Mouse (Mus musculus) forebrain, embryonic 13.5 days (tissue): ENCODE results near the gene Gimap8. TPM values are rescaled to one million over a fixed set of nuclear protein-coding genes. Genes with fewer than 3 reads are reported as not detected.
A peak's percentile ranks its signal among the peaks of the same experiment; 100 is the strongest.

Experiments
- ATAC-seq: fragments of 200-750 bp; cut with Nextera tagmentation; 2 replicates; pipeline ENCODE4 v1.8.0; 2017
- H3K27ac ChIP-seq: fragments of 300-500 bp; sonication (generic); 2 replicates; pipeline ENCODE4 v1.5.1; 2015; ENCODE audit warnings: inconsistent platforms, mild to moderate bottlenecking, moderate library complexity
- H3K27me3 ChIP-seq: fragments of 300-500 bp; sonication (generic); 2 replicates; pipeline ENCODE4 v1.6.1; 2015; ENCODE audit warnings: mild to moderate bottlenecking, inconsistent platforms
- H3K36me3 ChIP-seq: fragments of 300-500 bp; sonication (generic); 2 replicates; pipeline ENCODE4 v1.6.1; 2015; ENCODE audit warnings: mild to moderate bottlenecking, inconsistent platforms; ENCODE audit not compliant: poor library complexity, severe bottlenecking
- H3K4me1 ChIP-seq: fragments of 300-500 bp; sonication (generic); 2 replicates; pipeline ENCODE4 v1.6.1; 2015; ENCODE audit warnings: inconsistent platforms
- H3K4me2 ChIP-seq: fragments of 300-500 bp; sonication (generic); 2 replicates; pipeline ENCODE4 v1.6.1; 2015; ENCODE audit warnings: inconsistent platforms, mild to moderate bottlenecking, moderate library complexity
- H3K4me3 ChIP-seq: fragments of 300-500 bp; sonication (generic); 2 replicates; pipeline ENCODE4 v1.5.1; 2015; ENCODE audit warnings: mild to moderate bottlenecking, inconsistent platforms
- H3K9ac ChIP-seq: fragments of 300-500 bp; sonication (generic); 2 replicates; pipeline ENCODE4 v1.6.1; 2015; ENCODE audit warnings: mild to moderate bottlenecking, inconsistent platforms
- H3K9me3 ChIP-seq: fragments of 300-500 bp; sonication (generic); replicated peaks from 2 replicates; pipeline ENCODE4 v1.6.1; 2016; ENCODE audit warnings: inconsistent platforms
- WGBS: fragments of 180-500 bp; shearing (Covaris S2); methylation state at CpG from one replicate; pipeline ENCODE4 v1.1.7; 2015; 5-methylcytosine and 5-hydroxymethylcytosine counted together
- polyA plus RNA-seq: library from polyadenylated mRNA; unstranded; fragments of >200 nt; fragmentation: Nextera tagmentation; extraction: Ambion mirVana; gene quantifications from 2 replicates; pipeline ENCODE4 v1.2.1, GENCODE M21; 2015

Gimap8 gene
- polyA plus RNA-seq, 1 experiment from 2014 or later, result 0.28 TPM

- no peak overlapping the region for H3K4me3 ChIP-seq
- H3K4me1 ChIP-seq, result no peaks in the 10 kb centered on the region
- 17% methylated on average over 4 of the region's 4 CpGs for WGBS
- H3K27ac ChIP-seq, result no peak overlapping the region
- no peak overlapping the region for H3K9ac ChIP-seq
- no peaks in the 10 kb centered on the region for H3K9me3 ChIP-seq
- H3K4me2 ChIP-seq, result no peak overlapping the region
- no peaks in the 10 kb centered on the region for H3K27me3 ChIP-seq
- H3K36me3 ChIP-seq, result no peaks in the 10 kb centered on the region
- ATAC-seq, result peak; percentile 63; the same call in 1 of the 2 replicates
Observed at GRCm38 (mm10) chr6:48642764-48643292, 4.2 kb upstream of the Gimap8 start.

GRCm38 (mm10) chr6:48645660-48646308, 1.2 kb upstream of the Gimap8 start:
- Histone ChIP-seq H3K4me1 (no peaks in the 10 kb centered on the region), H3K9ac (no peak overlapping the region), H3K4me3 (no peak overlapping the region), H3K27ac (no peak overlapping the region), H3K4me2 (no peak overlapping the region), H3K36me3 (no peaks in the 10 kb centered on the region), H3K27me3 (no peaks in the 10 kb centered on the region), H3K9me3 (no peaks in the 10 kb centered on the region)
- 12% methylated on average over 12 of the region's 12 CpGs for WGBS
- no peak for ATAC-seq

GRCm38 (mm10) chr6:48646309-48646690, 734 bp upstream of the Gimap8 start:
- Histone ChIP-seq H3K4me2 (no peak overlapping the region), H3K27ac (no peak overlapping the region), H3K4me1 (no peaks in the 10 kb centered on the region), H3K36me3 (no peaks in the 10 kb centered on the region), H3K4me3 (no peak overlapping the region), H3K9ac (no peak overlapping the region), H3K9me3 (no peaks in the 10 kb centered on the region), H3K27me3 (no peaks in the 10 kb centered on the region)
- no peak for ATAC-seq
- 82% methylated on average over 4 of the region's 4 CpGs for WGBS

DNA sequence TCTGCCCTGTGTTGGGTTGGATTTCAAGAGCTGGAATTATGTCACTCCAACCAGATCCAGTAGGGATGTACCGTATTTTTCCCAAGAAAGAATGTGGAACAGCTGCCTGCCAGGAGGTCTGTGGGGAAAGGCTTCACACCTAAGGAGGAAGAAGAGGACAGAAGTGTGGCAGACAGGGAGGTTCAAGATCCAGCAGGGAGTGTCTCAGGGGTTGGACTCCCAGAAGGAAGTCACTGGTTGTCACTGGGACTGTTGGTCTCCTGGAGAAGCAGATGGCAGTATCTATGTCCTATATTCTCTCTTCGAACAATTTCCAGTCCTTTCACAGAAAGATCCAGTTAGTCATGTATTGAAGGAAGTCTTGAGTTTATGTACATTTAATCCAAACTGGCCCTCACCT, 577 bp downstream of the Gimap8 start:
- Histone ChIP-seq H3K4me1 (no peaks in the 10 kb centered on the region), H3K9me3 (no peaks in the 10 kb centered on the region), H3K36me3 (no peaks in the 10 kb centered on the region), H3K27ac (no peak overlapping the region), H3K4me3 (no peak overlapping the region), H3K27me3 (no peaks in the 10 kb centered on the region), H3K4me2 (no peak overlapping the region), H3K9ac (no peak overlapping the region)
- no peak for ATAC-seq
- WGBS, result 95% methylated on average over 2 of the region's 2 CpGs

- no peaks in the 10 kb centered on the region for H3K36me3 ChIP-seq
- no peak overlapping the region for H3K4me3 ChIP-seq
- no peak for ATAC-seq
- no peak overlapping the region for H3K27ac ChIP-seq
- H3K4me2 ChIP-seq, result no peak overlapping the region
- no peak overlapping the region for H3K9ac ChIP-seq
- no peaks in the 10 kb centered on the region for H3K9me3 ChIP-seq
- 81% methylated on average over 4 of the region's 4 CpGs for WGBS
- no peaks in the 10 kb centered on the region for H3K27me3 ChIP-seq
- no peaks in the 10 kb centered on the region for H3K4me1 ChIP-seq
Observed at GRCm38 (mm10) chr6:48648779-48649178, 1.7 kb downstream of the Gimap8 start.

GRCm38 (mm10) chr6:48650041-48650440, 3.0 kb downstream of the Gimap8 start:
- ATAC-seq, result no peak
- no peak overlapping the region for H3K9ac ChIP-seq
- H3K27me3 ChIP-seq, result no peaks in the 10 kb centered on the region
- 89% methylated on average over 9 of the region's 9 CpGs for WGBS
- no peak overlapping the region for H3K27ac ChIP-seq
- no peaks in the 10 kb centered on the region for H3K36me3 ChIP-seq
- no peak overlapping the region for H3K4me3 ChIP-seq
- H3K4me2 ChIP-seq, result no peak overlapping the region
- H3K4me1 ChIP-seq, result no peaks in the 10 kb centered on the region
- H3K9me3 ChIP-seq, result no peaks in the 10 kb centered on the region

- H3K9ac ChIP-seq, result no peak overlapping the region
- no peak for ATAC-seq
- no peaks in the 10 kb centered on the region for H3K9me3 ChIP-seq
- H3K27ac ChIP-seq, result no peak overlapping the region
- H3K4me2 ChIP-seq, result no peak overlapping the region
- no peak overlapping the region for H3K4me3 ChIP-seq
- no peaks in the 10 kb centered on the region for H3K27me3 ChIP-seq
- no peaks in the 10 kb centered on the region for H3K36me3 ChIP-seq
- no peaks in the 10 kb centered on the region for H3K4me1 ChIP-seq
- WGBS, result 93% methylated on average over 5 of the region's 5 CpGs
Observed at GRCm38 (mm10) chr6:48658721-48659120, 11.7 kb downstream of the Gimap8 start.

- ATAC-seq, result no peak
- Histone ChIP-seq H3K4me2 (no peak overlapping the region), H3K9ac (no peak overlapping the region), H3K36me3 (no peaks in the 10 kb centered on the region), H3K4me3 (no peak overlapping the region), H3K4me1 (no peaks in the 10 kb centered on the region), H3K27me3 (no peaks in the 10 kb centered on the region), H3K9me3 (no peaks in the 10 kb centered on the region), H3K27ac (no peak overlapping the region)
- 90% methylated on average over 4 of the region's 4 CpGs for WGBS
Observed at GRCm38 (mm10) chr6:48664750-48665149, 17.7 kb downstream of the Gimap8 start.

GRCm38 (mm10) chr6:48665471-48665870, 18.4 kb downstream of the Gimap8 start:
- H3K27ac ChIP-seq, result no peak overlapping the region
- no peaks in the 10 kb centered on the region for H3K27me3 ChIP-seq
- WGBS, result 93% methylated on average over 9 of the region's 9 CpGs
- no peaks in the 10 kb centered on the region for H3K4me1 ChIP-seq
- H3K4me2 ChIP-seq, result no peak overlapping the region
- H3K36me3 ChIP-seq, result no peaks in the 10 kb centered on the region
- no peak overlapping the region for H3K9ac ChIP-seq
- H3K9me3 ChIP-seq, result no peaks in the 10 kb centered on the region
- no peak for ATAC-seq
- no peak overlapping the region for H3K4me3 ChIP-seq

DNA sequence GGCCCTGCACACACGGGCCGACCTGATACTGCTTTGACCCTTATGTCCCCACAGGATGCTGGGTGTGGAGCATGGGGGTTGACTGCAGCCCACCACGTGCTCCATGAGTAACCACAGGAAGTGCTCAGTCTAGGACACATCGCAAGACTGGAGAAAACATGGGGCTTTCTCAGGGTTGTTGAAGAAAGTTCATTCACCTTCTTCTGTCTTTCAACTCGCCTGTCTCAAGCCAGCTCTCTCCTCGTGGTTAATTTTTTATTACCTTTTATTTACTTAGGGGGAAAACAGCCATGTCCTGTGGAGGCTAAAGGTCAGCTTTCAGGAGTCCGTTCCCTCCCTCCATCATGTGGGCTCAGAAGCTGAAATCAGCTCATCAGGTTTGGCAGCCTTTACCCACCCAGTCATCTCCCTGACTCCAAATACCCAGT, 19.1 kb downstream of the Gimap8 start:
- Histone ChIP-seq H3K9me3 (no peaks in the 10 kb centered on the region), H3K4me2 (no peak overlapping the region), H3K36me3 (no peaks in the 10 kb centered on the region), H3K4me1 (no peaks in the 10 kb centered on the region), H3K27ac (no peak overlapping the region), H3K27me3 (no peaks in the 10 kb centered on the region), H3K9ac (no peak overlapping the region), H3K4me3 (no peak overlapping the region)
- ATAC-seq, result no peak
- 80% methylated on average over 7 of the region's 7 CpGs for WGBS

GRCm38 (mm10) chr6:48668022-48668421, 21.0 kb downstream of the Gimap8 start:
- Histone ChIP-seq H3K4me1 (no peaks in the 10 kb centered on the region), H3K36me3 (no peaks in the 10 kb centered on the region), H3K4me3 (no peak overlapping the region), H3K9ac (no peak overlapping the region), H3K27ac (no peak overlapping the region), H3K4me2 (no peak overlapping the region), H3K9me3 (no peaks in the 10 kb centered on the region), H3K27me3 (no peaks in the 10 kb centered on the region)
- no peak for ATAC-seq

GRCm38 (mm10) chr6:48669446-48669969, 22.5 kb downstream of the Gimap8 start:
- H3K4me3 ChIP-seq, result no peak overlapping the region
- H3K4me1 ChIP-seq, result no peaks in the 10 kb centered on the region
- H3K36me3 ChIP-seq, result no peaks in the 10 kb centered on the region
- H3K27me3 ChIP-seq, result no peaks in the 10 kb centered on the region
- ATAC-seq, result no peak
- H3K27ac ChIP-seq, result no peak overlapping the region
- no peak overlapping the region for H3K4me2 ChIP-seq
- H3K9me3 ChIP-seq, result no peaks in the 10 kb centered on the region
- WGBS, result 65% methylated on average over 2 of the region's 2 CpGs
- H3K9ac ChIP-seq, result no peak overlapping the region
